Mouse (Mus musculus) heart, postnatal 0 days (tissue): ENCODE measurements around the gene Veph1. TPM values are rescaled to one million over a fixed set of nuclear protein-coding genes. Genes with fewer than 3 reads are reported as not detected.

ENCODE experiments used
- ATAC-seq: fragments of 200-750 bp; cut with Nextera tagmentation; 2 replicates; pipeline ENCODE4 v1.8.0; 2017; ENCODE audit warnings: low read depth, moderate number of reproducible peaks, moderate library complexity; ENCODE audit not compliant: insufficient read depth
- DNase-seq: peaks from one replicate; pipeline ENCODE4 v3.0.0-alpha.2; 2016; ENCODE audit warnings: low spot score
- H3K27ac ChIP-seq: fragments of 300-500 bp; sonication (generic); 2 replicates; pipeline ENCODE4 v1.5.1; 2014; ENCODE audit warnings: low read depth, mild to moderate bottlenecking
- H3K27me3 ChIP-seq: fragments of 300-500 bp; sonication (generic); 2 replicates; pipeline ENCODE4 v1.6.1; 2014; ENCODE audit warnings: low read length, mixed read lengths; ENCODE audit not compliant: control insufficient read depth, insufficient read depth
- H3K36me3 ChIP-seq: fragments of 300-500 bp; sonication (generic); replicated peaks from 2 replicates; pipeline ENCODE4 v1.6.1; 2014; ENCODE audit warnings: low read length, mixed read lengths; ENCODE audit not compliant: control insufficient read depth, insufficient read depth
- H3K4me1 ChIP-seq: fragments of 300-500 bp; sonication (generic); 2 replicates; pipeline ENCODE4 v1.6.1; 2014; ENCODE audit warnings: antibody characterized with exemption; ENCODE audit not compliant: control insufficient read depth, insufficient read depth
- H3K4me2 ChIP-seq: fragments of 300-500 bp; sonication (generic); 2 replicates; pipeline ENCODE4 v1.6.1; 2014; ENCODE audit warnings: low read depth, mild to moderate bottlenecking, low read length, moderate library complexity
- H3K4me3 ChIP-seq: fragments of 300-500 bp; sonication (generic); 2 replicates; pipeline ENCODE4 v1.5.1; 2014; ENCODE audit warnings: low read depth, low read length
- H3K9ac ChIP-seq: fragments of 300-500 bp; sonication (generic); replicated peaks from 2 replicates; pipeline ENCODE4 v1.6.1; 2014; ENCODE audit warnings: low read depth, low read length, mixed read lengths
- H3K9me3 ChIP-seq: fragments of 300-500 bp; sonication (generic); replicated peaks from 2 replicates; pipeline ENCODE4 v1.6.1; 2016; ENCODE audit warnings: low read length; ENCODE audit not compliant: control insufficient read depth
- CTCF ChIP-seq: IDR thresholded peaks from 2 replicates; pipeline ENCODE4 v1.5.1; 2016; ENCODE audit warnings: antibody characterized with exemption, control low read depth, low read depth
- EP300 ChIP-seq: IDR thresholded peaks from 2 replicates; pipeline ENCODE4 v1.6.1; 2016; ENCODE audit warnings: antibody characterized with exemption, low read depth
- WGBS: fragments of 180-500 bp; shearing (Covaris S2); extraction: QIAGEN DNeasy Blood & Tissue Kit; methylation state at CpG from one replicate; pipeline ENCODE4 v1.1.7; 2014; 5-methylcytosine and 5-hydroxymethylcytosine counted together
- polyA plus RNA-seq: library from polyadenylated mRNA; unstranded; fragments of >200 nt; fragmentation: Nextera tagmentation; extraction: Ambion mirVana; gene quantifications from 2 replicates; pipeline ENCODE4 v1.2.1, GENCODE M21; 2015
- total RNA-seq: library from RNA; depleted of rRNA; stranded (reverse); fragments of >200 nt; gene quantifications from 2 replicates; pipeline ENCODE4 v1.2.3, GENCODE M21; 2014; ENCODE audit warnings: low replicate concordance

The Veph1 gene
- total and polyA plus RNA-seq, 2 experiments from 2014 or later: 0.30 to 2.5 TPM

DNA sequence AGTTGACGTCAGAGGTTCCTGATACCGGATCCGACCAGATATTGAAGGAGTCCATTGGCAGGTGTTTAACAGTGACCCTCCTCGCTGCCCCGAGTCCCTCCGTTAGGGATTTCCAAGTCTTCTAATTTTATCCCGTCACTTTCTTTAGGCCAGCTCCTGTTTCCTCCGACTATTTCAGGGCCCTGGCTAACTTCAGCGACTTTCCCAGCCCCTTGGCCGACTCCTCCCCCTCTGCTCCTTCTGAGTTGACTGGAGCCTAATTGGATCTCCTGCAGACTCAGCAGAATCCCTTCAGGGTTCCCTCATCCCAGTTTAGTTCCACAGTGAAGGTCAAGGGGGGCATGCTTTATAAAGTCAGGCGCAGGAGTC is 75.4 kb downstream of the Veph1 start:
- 0 out of 2 replicates have a peak, but pooled peaks cover 3% of the 10 kb centered on the region for H3K4me1 ChIP-seq
- peak overlapping the region; percentile 56 for H3K9ac ChIP-seq
- no peaks in the 10 kb centered on the region for H3K9me3 ChIP-seq
- no peak for DNase-seq
- 2% methylated on average over 11 of the region's 11 CpGs for WGBS
- H3K4me3 ChIP-seq: peak overlapping the region; percentile 56
- H3K27me3 ChIP-seq: peaks cover 13% of the 10 kb centered on the region; the same call in 1 of the 2 replicates
- H3K4me2 ChIP-seq: peak overlapping the region; percentile 92
- no peaks in the 10 kb centered on the region for H3K36me3 ChIP-seq
- peak; percentile 40; the same call in 1 of the 2 replicates for ATAC-seq
- TF ChIP-seq CTCF (no peak), EP300 (no peak)
- no peak overlapping the region for H3K27ac ChIP-seq

DNA sequence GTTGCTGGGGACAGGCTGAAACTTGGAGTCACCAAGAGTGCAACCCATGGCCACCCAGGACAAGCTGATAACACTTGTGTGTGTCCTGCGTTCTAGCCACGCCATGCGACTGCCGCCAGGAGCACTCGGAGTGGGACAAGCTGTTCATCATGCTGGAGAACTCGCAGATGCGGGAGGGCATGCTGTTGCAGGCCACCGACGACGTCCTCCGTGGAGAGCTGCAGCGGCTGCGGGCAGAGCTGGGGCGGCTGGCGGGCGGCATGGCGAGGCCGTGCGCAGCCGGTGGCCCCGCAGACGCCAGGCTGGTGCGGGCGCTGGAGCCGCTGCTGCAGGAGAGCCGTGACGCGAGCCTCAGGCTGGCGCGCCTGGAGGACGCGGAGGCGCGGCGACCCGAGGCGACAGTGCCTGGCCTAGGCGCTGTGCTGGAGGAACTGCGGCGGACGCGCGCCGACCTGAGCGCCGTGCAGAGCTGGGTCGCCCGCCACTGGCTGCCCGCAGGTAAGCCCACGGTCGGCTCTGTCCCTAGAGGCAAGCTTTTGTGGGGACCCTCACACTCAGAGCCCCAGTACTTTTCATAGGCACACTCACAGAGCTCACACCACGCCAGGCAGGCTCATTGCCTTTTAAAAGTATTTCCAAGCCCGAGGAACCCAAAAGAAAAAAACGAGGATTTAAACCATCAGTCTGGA is 75.9 kb downstream of the Veph1 start:
- Histone ChIP-seq H3K27ac (peak overlapping the region; percentile 56), H3K4me1 (0 out of 2 replicates have a peak, but pooled peaks cover 3% of the 10 kb centered on the region), H3K9ac (peak overlapping the region; percentile 56), H3K27me3 (peaks cover 13% of the 10 kb centered on the region; the same call in 1 of the 2 replicates), H3K36me3 (no peaks in the 10 kb centered on the region), H3K9me3 (no peaks in the 10 kb centered on the region), H3K4me2 (peak overlapping the region; percentile 92), H3K4me3 (peak overlapping the region; percentile 56)
- WGBS: under 1% methylated on average over 46 of the region's 54 CpGs
- DNase-seq (peak; percentile 40), ATAC-seq (peak; percentile 83)
- TF ChIP-seq CTCF (no peak), EP300 (no peak)

- Histone ChIP-seq H3K27me3 (peaks cover 13% of the 10 kb centered on the region; the same call in 1 of the 2 replicates), H3K4me3 (peak within 1 kb of the TSS; percentile 56), H3K36me3 (no peaks in the 10 kb centered on the region), H3K9ac (peak within 1 kb of the TSS; percentile 56), H3K27ac (peak within 1 kb of the TSS; percentile 56), H3K4me2 (peak within 1 kb of the TSS; percentile 92), H3K9me3 (no peaks in the 10 kb centered on the region), H3K4me1 (0 out of 2 replicates have a peak, but pooled peaks cover 3% of the 10 kb centered on the region)
- 10% methylated on average over 20 of the region's 20 CpGs for WGBS
- DNase-seq (peak; percentile 14), ATAC-seq (0 out of 2 replicates have a peak, but pooled peaks have one; percentile 19)
- TF ChIP-seq EP300 (no peak), CTCF (no peak)
Observed at GRCm38 (mm10) chr3:66219655-66220191, 76.9 kb downstream of the Veph1 start, which contains the start of gene Ptx3. Gene Ptx3, plus strand, starts transcription at chr3:66219910.

GRCm38 (mm10) chr3:66215759-66216158 is 80.9 kb downstream of the Veph1 start:
- WGBS: 46% methylated on average over 8 of the region's 8 CpGs
- DNase-seq (no peak), ATAC-seq (no peak)
- Histone ChIP-seq H3K27me3 (peaks cover 7% of the 10 kb centered on the region; the same call in 1 of the 2 replicates), H3K4me1 (0 out of 2 replicates have a peak, but pooled peaks cover 3% of the 10 kb centered on the region), H3K4me3 (no peak overlapping the region), H3K27ac (no peak overlapping the region), H3K9me3 (no peaks in the 10 kb centered on the region), H3K36me3 (no peaks in the 10 kb centered on the region), H3K4me2 (no peak overlapping the region), H3K9ac (no peak overlapping the region)
- TF ChIP-seq CTCF: no peak
- no peak for TF ChIP-seq EP300

GRCm38 (mm10) chr3:66213524-66213923 is 83.1 kb downstream of the Veph1 start:
- 100% methylated on average over 1 of the region's 1 CpGs for WGBS
- Histone ChIP-seq H3K36me3 (no peaks in the 10 kb centered on the region), H3K27me3 (no peaks in the 10 kb centered on the region), H3K9me3 (no peaks in the 10 kb centered on the region), H3K4me2 (no peak overlapping the region), H3K9ac (no peak overlapping the region), H3K4me3 (no peak overlapping the region), H3K4me1 (no peaks in the 10 kb centered on the region), H3K27ac (no peak overlapping the region)
- ATAC-seq (no peak), DNase-seq (no peak)
- TF ChIP-seq EP300 (no peak), CTCF (no peak)
